Mouse (Mus musculus): Measurements from ENCODE around the gene Zfp110. TPM values are rescaled to one million over a fixed set of nuclear protein-coding genes. Genes with fewer than 3 reads are reported as not detected.

Zfp110 gene
- polyA plus RNA-seq, 1 experiment from 2014 or later = 43.6 TPM

Other genes with a start within 250 kb of the Zfp110 start
- 0.01 TPM in 1 of 2 replicates, not detected in the other for gene Vmn2r53, start 226.0 kb upstream of the Zfp110 start, polyA plus RNA-seq (2015; fragmentation: Nextera tagmentation; extraction: Ambion mirVana)
- gene Vmn2r54, start 194.4 kb upstream of the Zfp110 start, polyA plus RNA-seq (2015; fragmentation: Nextera tagmentation; extraction: Ambion mirVana) = not detected in 2 replicates
- gene Vmn2r55, start 149.8 kb upstream of the Zfp110 start, polyA plus RNA-seq (2015; fragmentation: Nextera tagmentation; extraction: Ambion mirVana) = not detected in 2 replicates
- gene Vmn2r56, start 99.8 kb upstream of the Zfp110 start, polyA plus RNA-seq (2015; fragmentation: Nextera tagmentation; extraction: Ambion mirVana) = not detected in 2 replicates
- gene Zscan18, start 31.1 kb upstream of the Zfp110 start, polyA plus RNA-seq (2015; fragmentation: Nextera tagmentation; extraction: Ambion mirVana) = 13.2 and 14.4 TPM in 2 replicates
- 17.5 TPM in 2 replicates for gene Zfp329, start 15.9 kb upstream of the Zfp110 start, polyA plus RNA-seq (2015; fragmentation: Nextera tagmentation; extraction: Ambion mirVana)
- gene Zfp128, start 46.4 kb downstream of the Zfp110 start, polyA plus RNA-seq (2015; fragmentation: Nextera tagmentation; extraction: Ambion mirVana) = 6.4 and 7.3 TPM in 2 replicates
- 15.8 and 20.9 TPM in 2 replicates for gene Zscan22, start 63.1 kb downstream of the Zfp110 start, polyA plus RNA-seq (2015; fragmentation: Nextera tagmentation; extraction: Ambion mirVana)
- gene Rps5, start 87.5 kb downstream of the Zfp110 start, polyA plus RNA-seq (2015; fragmentation: Nextera tagmentation; extraction: Ambion mirVana) = 1,044 and 1,066 TPM in 2 replicates
- 0.42 and 0.64 TPM in 2 replicates for gene Rnf225, start 92.7 kb downstream of the Zfp110 start, polyA plus RNA-seq (2015; fragmentation: Nextera tagmentation; extraction: Ambion mirVana)
- gene Zfp324, start 131.1 kb downstream of the Zfp110 start, polyA plus RNA-seq (2015; fragmentation: Nextera tagmentation; extraction: Ambion mirVana) = 12.6 and 13.6 TPM in 2 replicates
- gene Zfp446, start 143.1 kb downstream of the Zfp110 start, polyA plus RNA-seq (2015; fragmentation: Nextera tagmentation; extraction: Ambion mirVana) = 10.5 and 10.8 TPM in 2 replicates
- 0.08 and 0.34 TPM in 2 replicates for gene Slc27a5, start 163.4 kb downstream of the Zfp110 start, polyA plus RNA-seq (2015; fragmentation: Nextera tagmentation; extraction: Ambion mirVana)
- gene Trim28, start 164.4 kb downstream of the Zfp110 start, polyA plus RNA-seq (2015; fragmentation: Nextera tagmentation; extraction: Ambion mirVana) = 316 and 329 TPM in 2 replicates
- 28.0 and 29.6 TPM in 2 replicates for gene Zbtb45, start 175.3 kb downstream of the Zfp110 start, polyA plus RNA-seq (2015; fragmentation: Nextera tagmentation; extraction: Ambion mirVana)
- 127 and 133 TPM in 2 replicates for gene Chmp2a, start 200.0 kb downstream of the Zfp110 start, polyA plus RNA-seq (2015; fragmentation: Nextera tagmentation; extraction: Ambion mirVana)
- gene Ube2m, start 203.5 kb downstream of the Zfp110 start, polyA plus RNA-seq (2015; fragmentation: Nextera tagmentation; extraction: Ambion mirVana) = 100 and 114 TPM in 2 replicates
- gene Mzf1, start 220.0 kb downstream of the Zfp110 start, polyA plus RNA-seq (2015; fragmentation: Nextera tagmentation; extraction: Ambion mirVana) = 3.2 and 3.8 TPM in 2 replicates